Mouse (Mus musculus) neural tube, embryonic 12.5 days (tissue): ENCODE results near the gene Ak3. TPM values are rescaled to one million over a fixed set of nuclear protein-coding genes. Genes with fewer than 3 reads are reported as not detected.
A peak's percentile ranks its signal among the peaks of the same experiment; 100 is the strongest.

Source experiments
- ATAC-seq: fragments of 200-750 bp; cut with Nextera tagmentation; 2 replicates; pipeline ENCODE4 v1.8.0; 2017; ENCODE audit warnings: low read depth, mild to moderate bottlenecking, moderate TSS enrichment, moderate library complexity; ENCODE audit not compliant: low FRiP score
- H3K27ac ChIP-seq: fragments of 300-500 bp; sonication (generic); 2 replicates; pipeline ENCODE4 v1.5.1; 2016
- H3K27me3 ChIP-seq: fragments of 300-500 bp; sonication (generic); replicated peaks from 2 replicates; pipeline ENCODE4 v1.6.1; 2016; ENCODE audit warnings: mild to moderate bottlenecking
- H3K36me3 ChIP-seq: fragments of 300-500 bp; sonication (generic); 2 replicates; pipeline ENCODE4 v1.6.1; 2016; ENCODE audit warnings: mild to moderate bottlenecking
- H3K4me1 ChIP-seq: fragments of 300-500 bp; sonication (generic); 2 replicates; pipeline ENCODE4 v1.6.1; 2016
- H3K4me2 ChIP-seq: fragments of 300-500 bp; sonication (generic); replicated peaks from 2 replicates; pipeline ENCODE4 v1.6.1; 2016; ENCODE audit warnings: mild to moderate bottlenecking
- H3K4me3 ChIP-seq: fragments of 300-500 bp; sonication (generic); 2 replicates; pipeline ENCODE4 v1.5.1; 2016
- H3K9ac ChIP-seq: fragments of 300-500 bp; sonication (generic); 2 replicates; pipeline ENCODE4 v1.6.1; 2016; ENCODE audit warnings: mild to moderate bottlenecking
- H3K9me3 ChIP-seq: fragments of 300-500 bp; sonication (generic); 2 replicates; pipeline ENCODE4 v1.6.1; 2016; ENCODE audit warnings: mild to moderate bottlenecking
- WGBS: fragments of 180-500 bp; shearing (Covaris S2); methylation state at CpG from one replicate; pipeline ENCODE4 v1.1.7; 2016; 5-methylcytosine and 5-hydroxymethylcytosine counted together
- polyA plus RNA-seq: library from polyadenylated mRNA; unstranded; fragments of >200 nt; fragmentation: Nextera tagmentation; extraction: Ambion mirVana; gene quantifications from 2 replicates; pipeline ENCODE4 v1.2.1, GENCODE M21; 2016

Gene Ak3
- polyA plus RNA-seq, 1 experiment from 2014 or later = 66.3 TPM

DNA sequence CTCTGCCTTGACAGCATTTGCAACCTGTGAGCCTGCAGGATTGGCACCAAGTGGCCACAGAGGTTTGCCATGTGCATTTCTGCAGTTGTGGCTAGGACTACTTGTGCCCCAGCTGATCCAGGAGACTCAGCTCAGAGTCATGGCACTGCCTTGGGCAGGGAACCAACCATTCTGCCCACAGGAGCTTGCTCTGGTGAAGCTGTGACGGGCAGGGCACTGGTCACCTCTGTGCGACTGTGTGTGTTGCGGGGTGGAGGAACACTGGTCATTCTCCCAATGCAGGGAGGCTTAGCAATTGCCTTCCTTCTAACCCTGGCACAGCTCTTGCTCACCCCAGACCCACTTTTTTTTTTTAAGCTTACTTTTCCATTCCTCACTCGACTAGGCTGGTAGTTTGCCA, 7.7 kb upstream of the Ak3 start:
- H3K27me3 ChIP-seq = no peaks in the 10 kb centered on the region
- H3K9ac ChIP-seq = no peak overlapping the region
- H3K36me3 ChIP-seq = no peaks in the 10 kb centered on the region
- no peaks in the 10 kb centered on the region for H3K9me3 ChIP-seq
- 86% methylated on average over 4 of the region's 4 CpGs for WGBS
- H3K4me2 ChIP-seq = no peak overlapping the region
- ATAC-seq = no peak
- H3K4me3 ChIP-seq = no peak overlapping the region
- no peak overlapping the region for H3K27ac ChIP-seq
- H3K4me1 ChIP-seq = no peaks in the 10 kb centered on the region

DNA sequence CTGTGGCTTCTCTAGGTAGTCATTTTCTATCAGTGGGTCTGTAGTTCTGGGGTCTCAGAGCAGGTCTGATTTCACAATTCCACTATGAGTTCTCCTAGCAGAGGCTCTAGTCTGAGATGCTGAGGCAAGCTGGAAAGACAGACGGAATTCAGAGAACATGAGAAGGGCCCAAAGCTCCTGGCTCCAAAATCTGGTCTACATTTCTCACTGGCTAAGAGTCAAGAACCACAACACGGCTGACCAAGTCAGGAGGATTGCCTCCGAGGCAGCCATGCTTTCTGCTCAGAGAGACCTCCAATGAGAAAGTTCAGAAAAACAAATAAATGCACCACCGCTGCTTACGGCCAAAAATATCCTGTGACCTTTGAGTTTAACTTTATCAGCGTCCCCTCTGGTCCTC, 6.8 kb upstream of the Ak3 start:
- Histone ChIP-seq H3K36me3 (no peaks in the 10 kb centered on the region), H3K4me2 (no peak overlapping the region), H3K9me3 (no peaks in the 10 kb centered on the region), H3K27me3 (no peaks in the 10 kb centered on the region), H3K4me1 (no peaks in the 10 kb centered on the region), H3K4me3 (no peak overlapping the region), H3K27ac (no peak overlapping the region), H3K9ac (no peak overlapping the region)
- 85% methylated on average over 6 of the region's 6 CpGs for WGBS
- no peak for ATAC-seq

DNA sequence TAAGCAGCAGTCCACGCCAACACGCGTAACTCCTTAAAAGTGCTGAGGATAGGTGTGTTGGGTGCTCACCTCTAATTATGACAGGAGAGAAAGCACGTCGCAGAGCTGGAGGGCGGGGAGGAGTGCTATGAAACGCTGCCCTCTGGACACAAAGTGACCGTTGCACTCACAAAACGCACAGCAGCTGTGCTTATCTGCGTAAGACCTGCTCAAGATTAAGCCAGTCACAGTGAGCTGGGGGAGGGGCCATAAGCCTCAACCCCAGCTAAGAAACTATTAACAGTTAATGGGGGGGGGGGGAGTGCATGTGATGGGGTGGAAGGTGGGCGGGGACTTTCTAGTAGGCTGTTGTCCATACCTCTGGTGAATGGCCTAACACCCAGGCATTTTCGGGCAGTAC, 5.0 kb upstream of the Ak3 start:
- Histone ChIP-seq H3K27ac (no peak overlapping the region), H3K9me3 (no peaks in the 10 kb centered on the region), H3K4me1 (no peaks in the 10 kb centered on the region), H3K36me3 (no peaks in the 10 kb centered on the region), H3K4me3 (no peak overlapping the region), H3K9ac (no peak overlapping the region), H3K27me3 (no peaks in the 10 kb centered on the region), H3K4me2 (no peak overlapping the region)
- WGBS = 92% methylated on average over 12 of the region's 12 CpGs
- no peak for ATAC-seq

DNA sequence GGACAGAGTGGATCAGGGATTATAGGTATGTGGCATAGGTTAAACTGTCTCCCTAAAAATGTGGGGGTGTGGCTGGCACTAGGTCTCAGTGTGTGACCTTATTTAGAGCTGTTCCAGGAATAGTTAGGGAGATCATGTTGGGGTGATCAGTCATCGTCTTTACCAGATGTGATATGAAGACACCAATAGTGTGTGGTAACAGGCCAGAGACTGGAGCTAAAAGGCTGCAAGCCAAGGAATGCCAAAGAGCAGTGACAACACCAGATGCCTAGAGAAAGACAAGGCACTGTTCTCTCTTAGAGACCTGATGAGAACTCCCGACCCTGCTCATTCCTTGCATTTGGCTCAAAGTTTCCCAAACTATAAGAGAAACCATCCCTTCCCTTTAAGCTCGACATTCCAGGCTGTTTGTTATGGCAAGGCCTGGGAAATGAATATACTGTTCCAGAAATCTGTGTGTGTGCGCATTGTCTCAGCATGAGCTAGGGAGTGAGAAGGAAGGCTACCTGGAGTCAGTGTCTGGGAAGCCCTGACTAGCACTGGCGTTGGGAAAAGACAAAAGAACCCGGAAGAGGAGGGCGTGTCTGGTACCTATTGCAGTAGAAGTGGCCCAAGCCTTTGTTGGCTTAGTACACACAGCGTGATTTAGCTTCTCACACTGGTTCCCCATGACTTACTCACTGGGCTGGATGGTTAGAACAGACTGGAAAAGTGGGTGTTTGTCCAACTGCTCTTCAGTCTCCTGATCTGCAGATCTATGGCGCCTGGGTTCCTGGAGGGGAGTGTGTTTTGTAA, 2.6 kb upstream of the Ak3 start:
- no peaks in the 10 kb centered on the region; the same call in 1 of the 2 replicates for H3K4me1 ChIP-seq
- H3K27ac ChIP-seq = no peak overlapping the region
- no peak overlapping the region for H3K9ac ChIP-seq
- ATAC-seq = no peak
- 74% methylated on average over 9 of the region's 9 CpGs for WGBS
- no peaks in the 10 kb centered on the region for H3K9me3 ChIP-seq
- no peak overlapping the region for H3K4me2 ChIP-seq
- no peaks in the 10 kb centered on the region for H3K27me3 ChIP-seq
- H3K4me3 ChIP-seq = no peak overlapping the region
- no peaks in the 10 kb centered on the region for H3K36me3 ChIP-seq

DNA sequence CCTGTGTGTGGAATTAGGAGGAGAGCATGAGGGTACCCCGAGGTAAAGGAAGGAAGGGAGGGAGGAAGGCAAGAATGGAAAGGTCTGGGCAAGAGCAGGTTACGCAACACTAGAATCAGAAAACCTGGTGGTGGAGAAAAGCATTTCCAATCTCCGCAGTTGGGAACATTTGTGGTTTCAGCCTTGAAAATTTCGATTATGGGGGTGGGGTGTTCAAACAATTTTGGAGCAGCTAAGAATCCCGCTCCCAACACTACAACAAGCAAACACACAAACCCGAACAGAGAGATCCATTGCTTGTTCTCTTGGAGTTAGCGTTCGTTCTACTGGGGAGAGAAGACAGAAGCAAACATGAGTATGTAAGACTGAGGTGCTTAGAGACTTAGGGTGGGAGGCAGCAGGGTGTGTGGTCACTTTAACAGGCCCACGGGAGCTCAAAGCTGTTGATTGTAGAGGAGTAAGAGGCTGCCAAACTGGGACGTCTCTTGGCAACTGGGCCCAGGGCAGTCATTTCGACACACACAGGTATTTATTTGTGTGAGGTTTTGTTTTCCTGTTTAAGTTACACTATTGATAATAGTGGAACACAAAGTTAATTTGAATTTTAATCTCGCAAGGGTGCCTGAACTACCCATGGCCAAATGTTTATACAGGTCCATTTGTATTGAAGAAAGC, 1.8 kb upstream of the Ak3 start:
- H3K9ac ChIP-seq = no peak overlapping the region
- no peak overlapping the region for H3K4me2 ChIP-seq
- WGBS = 84% methylated on average over 12 of the region's 12 CpGs
- no peaks in the 10 kb centered on the region; the same call in 1 of the 2 replicates for H3K4me1 ChIP-seq
- no peak overlapping the region for H3K4me3 ChIP-seq
- no peak overlapping the region for H3K27ac ChIP-seq
- H3K27me3 ChIP-seq = no peaks in the 10 kb centered on the region
- no peak for ATAC-seq
- H3K36me3 ChIP-seq = no peaks in the 10 kb centered on the region
- no peaks in the 10 kb centered on the region for H3K9me3 ChIP-seq

DNA sequence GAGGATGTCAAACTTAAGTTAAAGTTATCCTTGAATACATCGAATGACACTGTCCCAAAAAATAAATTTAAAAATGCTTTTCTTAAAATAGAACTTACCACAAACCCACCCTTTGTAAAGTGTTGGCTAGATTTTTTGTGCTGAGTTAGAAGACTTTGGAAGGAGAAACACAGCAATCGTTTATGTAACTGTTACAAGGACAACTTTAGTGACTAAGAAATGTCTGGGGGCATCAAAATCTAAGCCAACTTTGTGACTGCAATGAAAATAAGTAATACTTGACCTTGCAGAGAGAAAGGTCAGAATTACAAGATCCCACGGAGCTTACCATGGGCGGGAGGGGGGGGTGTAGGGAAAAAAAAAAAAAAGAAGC, 814 bp downstream of the Ak3 start:
- H3K27ac ChIP-seq = no peak overlapping the region
- 37% methylated on average over 4 of the region's 4 CpGs for WGBS

DNA sequence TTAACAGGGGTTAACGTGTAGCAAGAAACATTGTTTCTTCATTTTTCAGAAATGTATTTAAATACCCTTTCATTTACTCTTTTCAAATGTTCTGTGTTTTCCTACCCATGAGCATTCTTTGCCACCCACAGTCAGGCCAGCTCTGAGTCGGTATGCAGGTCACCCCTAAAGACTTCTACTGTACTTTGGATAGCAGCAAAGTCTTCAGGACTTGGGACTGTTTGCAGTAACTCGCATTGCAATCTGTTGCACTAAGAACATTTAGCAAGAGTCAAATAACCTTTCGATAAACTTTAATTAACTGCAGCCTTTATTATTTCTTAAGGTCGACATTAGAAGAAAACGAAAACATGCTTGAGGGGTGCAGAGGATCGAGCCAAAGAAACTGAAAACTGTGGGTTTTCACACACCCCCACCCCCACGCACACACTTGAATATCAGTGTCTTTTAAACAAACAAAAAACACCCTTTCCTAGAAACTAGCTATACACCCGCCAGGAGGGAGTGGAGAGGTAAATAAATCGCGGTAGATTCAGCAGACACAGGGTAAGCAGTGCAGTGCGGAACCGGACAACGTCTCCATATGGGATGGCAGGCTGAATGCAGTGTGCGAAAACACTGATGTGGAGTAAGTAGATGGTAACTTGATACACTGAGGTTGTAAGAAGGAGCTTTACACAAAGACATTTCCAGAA, 1.7 kb downstream of the Ak3 start:
- H3K9me3 ChIP-seq = no peaks in the 10 kb centered on the region
- H3K27me3 ChIP-seq = no peaks in the 10 kb centered on the region
- WGBS = 57% methylated on average over 15 of the region's 15 CpGs
- H3K27ac ChIP-seq = no peak overlapping the region
- H3K4me1 ChIP-seq = peaks cover 4% of the 10 kb centered on the region; the same call in 1 of the 2 replicates
- H3K36me3 ChIP-seq = no peaks in the 10 kb centered on the region
- H3K4me2 ChIP-seq = peak overlapping the region; percentile 72
- ATAC-seq = no peak
- no peak overlapping the region for H3K9ac ChIP-seq
- peak overlapping the region; percentile 19; the same call in 1 of the 2 replicates for H3K4me3 ChIP-seq

More for the DNA sequence above, 814 bp downstream of the Ak3 start:
- Histone ChIP-seq H3K4me2 (peak overlapping the region; percentile 72), H3K9ac (peak overlapping the region; percentile 86), H3K36me3 (no peaks in the 10 kb centered on the region), H3K9me3 (no peaks in the 10 kb centered on the region), H3K4me3 (peak overlapping the region; percentile 78), H3K4me1 (peaks cover 4% of the 10 kb centered on the region; the same call in 1 of the 2 replicates), H3K27me3 (no peaks in the 10 kb centered on the region)
- no peak for ATAC-seq

DNA sequence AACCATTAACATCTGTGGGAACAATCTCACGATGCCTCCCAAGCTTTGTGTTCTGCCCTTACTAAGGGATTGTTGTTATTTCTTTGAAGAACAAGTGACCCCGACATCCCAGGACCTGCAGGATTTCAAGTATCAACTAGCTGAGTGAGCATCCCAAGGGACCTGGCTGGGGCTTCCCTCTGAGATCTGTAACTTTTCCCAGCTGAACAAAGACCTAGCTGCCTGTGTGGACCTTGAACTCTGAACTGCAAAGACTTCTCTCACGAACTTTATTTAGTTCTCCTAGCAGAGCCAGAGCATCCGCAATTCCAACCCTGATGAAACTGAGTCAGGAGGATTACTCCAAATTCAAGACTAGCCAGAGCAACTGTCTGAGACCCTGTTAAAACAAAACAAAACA, 2.4 kb downstream of the Ak3 start:
- no peaks in the 10 kb centered on the region for H3K27me3 ChIP-seq
- no peak overlapping the region for H3K4me3 ChIP-seq
- H3K36me3 ChIP-seq = no peaks in the 10 kb centered on the region
- ATAC-seq = no peak
- no peaks in the 10 kb centered on the region for H3K9me3 ChIP-seq
- no peak overlapping the region for H3K27ac ChIP-seq
- H3K9ac ChIP-seq = no peak overlapping the region
- H3K4me1 ChIP-seq = peaks cover 4% of the 10 kb centered on the region; the same call in 1 of the 2 replicates
- WGBS = 63% methylated on average over 4 of the region's 4 CpGs
- no peak overlapping the region for H3K4me2 ChIP-seq

DNA sequence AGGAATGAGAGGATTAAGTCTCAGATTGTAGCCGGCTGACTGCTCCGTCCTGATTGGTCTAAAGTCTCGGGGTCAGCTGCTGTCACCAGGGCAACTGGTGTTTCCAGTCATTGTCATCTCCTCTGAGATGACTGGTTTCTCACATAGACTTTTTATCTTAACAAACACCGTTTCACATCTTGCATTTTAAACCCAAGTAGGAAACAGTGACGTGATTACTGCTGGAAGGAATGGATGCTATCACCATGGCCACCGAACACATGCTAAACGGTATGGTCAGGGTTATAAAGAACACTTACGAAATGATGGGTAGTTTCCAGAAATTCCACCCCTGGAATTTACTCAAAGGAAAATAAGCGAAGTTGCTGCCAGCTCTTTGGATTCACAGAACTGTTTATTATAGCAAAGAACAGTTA, 3.4 kb downstream of the Ak3 start:
- H3K4me3 ChIP-seq = no peak overlapping the region
- no peak overlapping the region for H3K4me2 ChIP-seq
- H3K27me3 ChIP-seq = no peaks in the 10 kb centered on the region
- WGBS = 42% methylated on average over 9 of the region's 9 CpGs
- H3K4me1 ChIP-seq = peaks cover 4% of the 10 kb centered on the region; the same call in 1 of the 2 replicates
- H3K9ac ChIP-seq = no peak overlapping the region
- no peaks in the 10 kb centered on the region for H3K9me3 ChIP-seq
- no peak overlapping the region for H3K27ac ChIP-seq
- 0 out of 2 replicates have a peak, but pooled peaks cover 2% of the 10 kb centered on the region for H3K36me3 ChIP-seq
- ATAC-seq = no peak

DNA sequence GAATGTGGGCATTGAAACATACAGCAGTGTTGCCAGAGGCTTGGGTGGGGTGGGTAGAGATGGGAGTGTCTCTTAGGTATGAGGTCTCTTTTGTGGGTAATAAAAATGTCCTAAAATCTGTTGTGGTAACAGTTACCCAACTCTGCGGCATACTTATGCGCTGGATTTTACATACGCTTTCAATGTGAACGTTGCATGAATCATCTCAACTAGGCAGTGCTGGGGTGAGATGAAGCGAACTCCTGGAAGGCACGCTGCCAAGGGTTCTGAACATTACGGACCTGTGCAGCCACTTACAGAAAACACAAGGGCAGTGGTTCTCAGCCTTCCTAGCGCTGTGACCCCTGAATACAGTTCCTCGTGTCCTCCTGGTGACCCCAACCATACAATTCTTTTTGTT, 5.1 kb downstream of the Ak3 start:
- peaks cover 4% of the 10 kb centered on the region; the same call in 1 of the 2 replicates for H3K4me1 ChIP-seq
- H3K27me3 ChIP-seq = no peaks in the 10 kb centered on the region
- 0 out of 2 replicates have a peak, but pooled peaks cover 4% of the 10 kb centered on the region for H3K9me3 ChIP-seq
- no peak overlapping the region for H3K4me2 ChIP-seq
- H3K36me3 ChIP-seq = 0 out of 2 replicates have a peak, but pooled peaks cover 2% of the 10 kb centered on the region
- H3K27ac ChIP-seq = no peak overlapping the region
- no peak for ATAC-seq
- no peak overlapping the region for H3K9ac ChIP-seq
- H3K4me3 ChIP-seq = no peak overlapping the region
- WGBS = 90% methylated on average over 9 of the region's 9 CpGs

DNA sequence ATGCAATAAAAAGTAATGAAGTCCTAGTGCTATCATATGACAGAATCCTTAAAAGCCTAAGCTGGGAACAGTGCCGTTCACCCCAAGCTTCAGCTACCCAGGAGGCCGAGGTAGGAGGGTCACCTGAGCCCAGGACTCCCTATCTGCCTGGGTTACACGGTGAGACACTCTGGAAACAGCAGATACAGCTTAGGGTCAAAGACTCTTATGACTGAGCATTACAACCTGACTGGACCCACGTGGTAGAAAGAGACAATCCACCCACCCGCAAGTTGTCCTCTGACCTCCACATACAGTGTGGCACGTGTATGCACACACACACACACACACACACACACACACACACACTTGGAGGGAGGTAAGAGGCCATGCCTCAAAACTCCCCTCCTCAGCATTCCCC, 5.6 kb downstream of the Ak3 start:
- Histone ChIP-seq H3K27ac (no peak overlapping the region), H3K4me3 (no peak overlapping the region), H3K9me3 (0 out of 2 replicates have a peak, but pooled peaks cover 4% of the 10 kb centered on the region), H3K9ac (no peak overlapping the region), H3K27me3 (no peaks in the 10 kb centered on the region), H3K36me3 (0 out of 2 replicates have a peak, but pooled peaks cover 2% of the 10 kb centered on the region), H3K4me2 (no peak overlapping the region), H3K4me1 (peaks cover 4% of the 10 kb centered on the region; the same call in 1 of the 2 replicates)
- ATAC-seq = no peak
- WGBS = 81% methylated on average over 6 of the region's 6 CpGs

DNA sequence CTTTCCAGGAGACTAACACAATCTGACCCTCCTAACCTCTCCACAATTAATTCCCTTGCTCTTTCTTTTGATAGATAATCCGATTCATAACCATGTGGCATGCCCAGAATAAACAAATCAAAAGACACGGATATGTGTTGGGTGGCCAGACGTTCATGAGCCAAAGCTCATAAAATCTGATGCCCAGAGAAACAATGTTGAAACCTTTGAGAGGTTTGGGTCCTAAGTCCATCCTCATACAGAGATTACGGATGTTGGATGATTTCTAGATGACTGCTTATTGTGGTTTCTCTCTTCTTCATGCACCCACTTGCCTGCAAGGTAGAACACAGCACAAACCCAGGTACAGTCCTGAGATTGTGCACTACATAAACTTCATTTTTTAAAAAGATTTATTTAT, 7.6 kb downstream of the Ak3 start:
- H3K9ac ChIP-seq = no peak overlapping the region
- no peak overlapping the region for H3K4me2 ChIP-seq
- WGBS = 91% methylated on average over 4 of the region's 4 CpGs
- no peak overlapping the region for H3K4me3 ChIP-seq
- ATAC-seq = no peak
- H3K27me3 ChIP-seq = no peaks in the 10 kb centered on the region
- H3K27ac ChIP-seq = no peak overlapping the region
- peaks cover 17% of the 10 kb centered on the region; the same call in 1 of the 2 replicates for H3K36me3 ChIP-seq
- H3K4me1 ChIP-seq = peaks cover 4% of the 10 kb centered on the region; the same call in 1 of the 2 replicates
- 0 out of 2 replicates have a peak, but pooled peaks cover 4% of the 10 kb centered on the region for H3K9me3 ChIP-seq
